Mouse (Mus musculus): ENCODE results near the gene Grcc10. TPM values are rescaled to one million over a fixed set of nuclear protein-coding genes. Genes with fewer than 3 reads are reported as not detected.

The Grcc10 gene
- polyA plus RNA-seq, 1 experiment from 2014 or later, result 364 TPM

DNA sequence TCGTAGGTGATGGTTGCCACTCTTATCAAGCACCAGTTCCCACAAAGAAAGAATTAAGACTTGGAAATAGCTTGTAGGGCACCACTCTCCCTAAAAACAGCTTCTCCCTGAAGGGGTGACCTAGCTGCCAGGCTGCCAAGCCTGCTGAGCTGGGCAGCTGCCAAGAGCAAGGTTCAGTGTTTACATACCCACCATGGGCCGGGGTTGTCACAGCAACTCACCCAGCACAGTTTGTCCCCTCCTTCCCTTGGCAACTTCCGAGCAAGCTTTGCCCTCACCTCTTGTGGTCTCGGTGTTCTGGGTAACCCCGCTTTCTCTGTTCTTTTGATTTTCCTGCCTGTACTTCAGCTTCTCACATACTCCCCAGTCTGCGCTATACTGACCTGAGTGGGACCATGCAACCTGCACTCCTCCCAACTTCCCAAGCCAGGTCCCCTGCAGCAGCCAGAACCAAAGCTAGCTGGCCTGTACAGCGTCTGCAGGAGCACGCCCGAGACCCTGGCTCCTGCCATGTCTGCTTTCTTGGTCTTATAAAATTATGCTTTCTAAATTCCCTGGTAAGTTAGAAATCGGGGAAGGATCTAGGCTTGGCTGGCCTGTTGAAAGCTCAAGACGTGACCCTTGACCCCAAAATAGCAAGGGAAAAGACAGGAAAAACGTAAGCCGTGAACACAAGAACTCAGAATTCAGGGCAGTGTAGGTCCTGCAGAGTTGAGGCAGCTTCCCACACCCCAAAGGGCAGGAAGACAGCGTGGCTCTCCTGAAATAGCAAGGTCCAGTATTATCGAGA, 46.8 kb downstream of the Grcc10 start:
- H3K27me3 ChIP-seq (replicated peaks), result no peaks in the 10 kb centered on the region
- H3K4me3 ChIP-seq, result no peak overlapping the region
- H3K4me2 ChIP-seq, result no peak overlapping the region
- WGBS, result 74% methylated on average over 15 of the region's 15 CpGs
- H3K27ac ChIP-seq (replicated peaks), result peak overlapping the region; percentile 53
- peaks cover 19% of the 10 kb centered on the region for H3K4me1 ChIP-seq
- no peaks in the 10 kb centered on the region for H3K9me3 ChIP-seq
- H3K36me3 ChIP-seq, result peaks cover 16% of the 10 kb centered on the region
- ATAC-seq (ENCODE audit: extremely low read depth, insufficient number of reproducible peaks, low FRiP score, low TSS enrichment), result peak; percentile 29; the same call in 1 of the 2 replicates
- 0 out of 2 replicates have a peak overlapping the region, but pooled peaks have one; percentile 21 for H3K9ac ChIP-seq

DNA sequence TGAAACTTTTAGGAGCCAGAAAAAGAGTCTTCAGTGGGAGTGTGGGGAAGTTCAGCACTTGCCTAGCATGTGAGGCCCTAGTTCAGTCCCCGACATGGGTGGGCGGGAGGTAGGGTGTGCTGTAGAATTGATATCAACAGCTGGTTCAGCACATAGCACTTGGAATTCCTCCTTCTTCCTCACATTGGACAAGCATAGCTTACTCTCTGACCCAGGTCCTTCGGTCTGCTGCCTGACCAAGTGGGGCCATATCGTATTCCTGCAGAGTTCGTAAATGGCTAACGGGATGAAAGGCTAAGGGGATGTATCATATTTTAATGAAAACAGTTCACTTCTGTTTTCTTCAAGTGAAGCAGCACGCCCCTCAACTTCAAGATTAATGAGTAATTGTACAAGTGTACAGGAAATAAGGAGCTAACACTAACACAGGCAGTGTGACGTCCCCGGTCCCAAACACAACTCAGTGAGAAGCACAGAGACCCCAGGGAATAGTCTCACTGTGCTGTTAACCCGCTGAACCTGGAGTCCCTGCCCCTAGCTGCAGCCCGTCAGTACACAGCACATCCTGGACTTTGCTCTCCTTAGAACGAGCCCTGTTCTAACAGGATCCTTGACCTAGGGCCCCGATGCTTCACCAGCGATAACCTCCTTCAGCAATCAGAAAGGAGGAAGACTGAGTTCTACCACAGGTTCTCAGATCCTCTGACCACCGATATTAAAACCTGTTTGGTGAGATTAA, 47.8 kb downstream of the Grcc10 start:
- Histone ChIP-seq H3K4me1 (peaks cover 19% of the 10 kb centered on the region), H3K27me3 (replicated peaks) (no peaks in the 10 kb centered on the region), H3K36me3 (peaks cover 8% of the 10 kb centered on the region; the same call in 1 of the 2 replicates), H3K9me3 (no peaks in the 10 kb centered on the region), H3K27ac (replicated peaks) (peak overlapping the region; percentile 53), H3K4me2 (no peak overlapping the region), H3K9ac (0 out of 2 replicates have a peak overlapping the region, but pooled peaks have one; percentile 21), H3K4me3 (no peak overlapping the region)
- ATAC-seq (ENCODE audit: extremely low read depth, insufficient number of reproducible peaks, low FRiP score, low TSS enrichment), result no peak
- WGBS, result 70% methylated on average over 15 of the region's 15 CpGs

DNA sequence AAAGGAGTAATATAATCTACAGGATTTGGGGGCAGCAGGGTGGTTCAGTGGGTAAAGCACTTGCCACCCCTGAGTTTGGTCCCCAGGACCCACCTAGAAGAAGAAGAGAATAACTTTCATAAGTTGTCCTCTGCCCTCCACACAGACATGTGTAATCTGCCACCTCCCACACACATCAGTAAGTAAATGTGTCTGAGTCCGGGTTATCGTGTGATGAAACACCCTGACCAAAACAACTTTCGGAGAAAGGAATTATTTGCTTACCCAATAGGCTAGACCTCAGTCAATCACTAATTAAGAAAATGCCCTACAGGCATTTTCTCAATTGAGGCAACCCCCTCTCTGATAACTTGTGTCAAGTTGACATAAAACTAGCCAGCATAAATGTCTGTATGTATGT, 50.7 kb downstream of the Grcc10 start:
- no peak overlapping the region for H3K4me2 ChIP-seq

More for the DNA sequence above, 50.7 kb downstream of the Grcc10 start:
- Histone ChIP-seq H3K9me3 (no peaks in the 10 kb centered on the region), H3K4me3 (no peak overlapping the region), H3K27ac (replicated peaks) (no peak overlapping the region), H3K36me3 (no peaks in the 10 kb centered on the region), H3K27me3 (replicated peaks) (no peaks in the 10 kb centered on the region), H3K9ac (no peak overlapping the region), H3K4me1 (peaks cover 28% of the 10 kb centered on the region)
- no peak for ATAC-seq (ENCODE audit: extremely low read depth, insufficient number of reproducible peaks, low FRiP score, low TSS enrichment)
- 91% methylated on average over 3 of the region's 3 CpGs for WGBS

MicroRNA genes within 50 kb of the gene (microRNA counts, 519-probe panel; counts per million panel counts)
- microRNA mmu-miR-141, result 209 counts per million, percentile 61 among the panel's probes with 10 or more counts
- microRNA mmu-miR-200c, result 2,876 counts per million, percentile 66 among the panel's probes with 10 or more counts

Small RNAs within 50 kb of the gene (microRNA-seq; reads per million reads assigned to microRNA genes)
- gene Mir141 (61.4 reads per million, percentile 46 among the genes with 10 or more reads in this experiment), gene Mir200c (450 reads per million, percentile 73 among the genes with 10 or more reads in this experiment)

Other genes with a start within 250 kb of the Grcc10 start
- gene C1rl, start 248.3 kb downstream of the Grcc10 start, polyA plus RNA-seq (2015; fragmentation: Nextera tagmentation; extraction: Ambion mirVana), result 0.46 and 0.52 TPM in 2 replicates
- gene C1ra, start 229.0 kb downstream of the Grcc10 start, polyA plus RNA-seq (2015; fragmentation: Nextera tagmentation; extraction: Ambion mirVana), result 0.40 and 0.68 TPM in 2 replicates
- gene C1s1, start 199.0 kb downstream of the Grcc10 start, polyA plus RNA-seq (2015; fragmentation: Nextera tagmentation; extraction: Ambion mirVana), result 0.74 and 1.0 TPM in 2 replicates
- not detected in 2 replicates for gene C1rb, start 171.1 kb downstream of the Grcc10 start, polyA plus RNA-seq (2015; fragmentation: Nextera tagmentation; extraction: Ambion mirVana)
- not detected in 2 replicates for gene C1s2, start 105.3 kb downstream of the Grcc10 start, polyA plus RNA-seq (2015; fragmentation: Nextera tagmentation; extraction: Ambion mirVana)
- 44.1 and 47.4 TPM in 2 replicates for gene Lpcat3, start 78.3 kb downstream of the Grcc10 start, polyA plus RNA-seq (2015; fragmentation: Nextera tagmentation; extraction: Ambion mirVana)
- gene Emg1, start 29.2 kb downstream of the Grcc10 start, polyA plus RNA-seq (2015; fragmentation: Nextera tagmentation; extraction: Ambion mirVana), result 113 and 130 TPM in 2 replicates
- 293 and 326 TPM in 2 replicates for gene Phb2, start 29.0 kb downstream of the Grcc10 start, polyA plus RNA-seq (2015; fragmentation: Nextera tagmentation; extraction: Ambion mirVana)
- gene Ptpn6, start 2.7 kb downstream of the Grcc10 start, polyA plus RNA-seq (2015; fragmentation: Nextera tagmentation; extraction: Ambion mirVana), result 5.3 and 5.6 TPM in 2 replicates
- not detected in 2 replicates for gene Gm45234, start 14.6 kb upstream of the Grcc10 start, polyA plus RNA-seq (2015; fragmentation: Nextera tagmentation; extraction: Ambion mirVana)
- gene Atn1, start 15.2 kb upstream of the Grcc10 start, polyA plus RNA-seq (2015; fragmentation: Nextera tagmentation; extraction: Ambion mirVana), result 7.8 and 9.4 TPM in 2 replicates
- 4.6 and 4.9 TPM in 2 replicates for gene Eno2, start 28.3 kb upstream of the Grcc10 start, polyA plus RNA-seq (2015; fragmentation: Nextera tagmentation; extraction: Ambion mirVana)
- 0.09 TPM in 1 of 2 replicates, not detected in the other for gene Lrrc23, start 38.4 kb upstream of the Grcc10 start, polyA plus RNA-seq (2015; fragmentation: Nextera tagmentation; extraction: Ambion mirVana)
- gene Spsb2, start 67.3 kb upstream of the Grcc10 start, polyA plus RNA-seq (2015; fragmentation: Nextera tagmentation; extraction: Ambion mirVana), result 8.4 and 10.9 TPM in 2 replicates
- gene Tpi1, start 72.9 kb upstream of the Grcc10 start, polyA plus RNA-seq (2015; fragmentation: Nextera tagmentation; extraction: Ambion mirVana), result 1,248 and 1,451 TPM in 2 replicates
- 98.3 and 101 TPM in 2 replicates for gene Usp5, start 88.1 kb upstream of the Grcc10 start, polyA plus RNA-seq (2015; fragmentation: Nextera tagmentation; extraction: Ambion mirVana)
- 123 and 132 TPM in 2 replicates for gene Cdca3, start 88.2 kb upstream of the Grcc10 start, polyA plus RNA-seq (2015; fragmentation: Nextera tagmentation; extraction: Ambion mirVana)
- 7.8 and 11.7 TPM in 2 replicates for gene Gnb3, start 98.9 kb upstream of the Grcc10 start, polyA plus RNA-seq (2015; fragmentation: Nextera tagmentation; extraction: Ambion mirVana)
- gene P3h3, start 116.4 kb upstream of the Grcc10 start, polyA plus RNA-seq (2015; fragmentation: Nextera tagmentation; extraction: Ambion mirVana), result 15.5 and 17.7 TPM in 2 replicates
- gene Gpr162, start 122.6 kb upstream of the Grcc10 start, polyA plus RNA-seq (2015; fragmentation: Nextera tagmentation; extraction: Ambion mirVana), result 1.6 TPM in 2 replicates
- not detected in 2 replicates for gene Cd4, start 146.8 kb upstream of the Grcc10 start, polyA plus RNA-seq (2015; fragmentation: Nextera tagmentation; extraction: Ambion mirVana)
- 1.0 and 1.1 TPM in 2 replicates for gene Lag3, start 170.3 kb upstream of the Grcc10 start, polyA plus RNA-seq (2015; fragmentation: Nextera tagmentation; extraction: Ambion mirVana)
- 231 and 233 TPM in 2 replicates for gene Ptms, start 178.7 kb upstream of the Grcc10 start, polyA plus RNA-seq (2015; fragmentation: Nextera tagmentation; extraction: Ambion mirVana)
- gene Mlf2, start 190.0 kb upstream of the Grcc10 start, polyA plus RNA-seq (2015; fragmentation: Nextera tagmentation; extraction: Ambion mirVana), result 288 and 320 TPM in 2 replicates
- gene Cops7a, start 224.2 kb upstream of the Grcc10 start, polyA plus RNA-seq (2015; fragmentation: Nextera tagmentation; extraction: Ambion mirVana), result 140 and 143 TPM in 2 replicates

Measured in heart, embryonic 13.5 days (tissue).